Mouse (Mus musculus): ENCODE data around the gene Dynlt1c.
"Not testable (repeated sequence)": the region's sequence is repeated elsewhere in the genome, so short reads cannot be mapped to it uniquely, and the experiment has no call there.

GRCm38 (mm10) chr17:6647452-6647851 is 46.0 kb downstream of the Dynlt1c start:
- TF ChIP-seq CTCF (conservative IDR thresholded peaks at IDR 0.05; ENCODE audit: insufficient read depth, insufficient read length, low read depth, low read length); POLR2A (IDR thresholded peaks at IDR 0.05; ENCODE audit: low read depth, low read length): not testable (repeated sequence)
